Mouse (Mus musculus) kidney, postnatal 14 days (tissue): ENCODE data around the gene Olfr1188.
"Not testable (repeated sequence)": the region's sequence is repeated elsewhere in the genome, so short reads cannot be mapped to it uniquely, and the experiment has no call there.

Source experiments
- DNase-seq: peaks from one replicate; pipeline ENCODE4 v3.0.0; 2022; ENCODE audit warnings: mixed read lengths

The Olfr1188 gene

GRCm38 (mm10) chr2:88556635-88557034 is at the start of gene Olfr1188:
Gene Olfr1188 (plus strand): TSS chr2:88556935.
- DNase-seq: no peak

GRCm38 (mm10) chr2:88518251-88518650 is 38.5 kb upstream of the Olfr1188 start, which contains the start of gene Olfr1186:
Gene Olfr1186 (plus strand): TSS chr2:88518551.
- no peak for DNase-seq

GRCm38 (mm10) chr2:88525720-88526119 is 31.0 kb upstream of the Olfr1188 start:
- no peak for DNase-seq

GRCm38 (mm10) chr2:88572696-88573095 is 16.0 kb downstream of the Olfr1188 start:
- DNase-seq: not testable (repeated sequence)

- DNase-seq: no peak
These were observed 29.4 kb downstream of the Olfr1188 start, which contains the start of gene Olfr1189 for GRCm38 (mm10) chr2:88586154-88586553. Gene Olfr1189 (plus strand): TSS chr2:88586454.
